Mouse (Mus musculus) olfactory bulb, adult 2 months (tissue): Measurements from ENCODE around the gene Lancl1. TPM values are rescaled to one million over a fixed set of nuclear protein-coding genes. Genes with fewer than 3 reads are reported as not detected.

ENCODE experiments used
- H3K27ac ChIP-seq: fragments of 200-500 bp; 2 replicates; pipeline ENCODE4 v1.5.1; 2012; ENCODE audit warnings: low read depth, low read length; ENCODE audit not compliant: insufficient read depth
- H3K4me1 ChIP-seq: fragments of 200-500 bp; 2 replicates; pipeline ENCODE4 v1.6.1; 2012; ENCODE audit warnings: low read length; ENCODE audit not compliant: control insufficient read depth, insufficient read depth
- H3K4me3 ChIP-seq: fragments of 200-500 bp; 2 replicates; pipeline ENCODE4 v1.5.1; 2012; ENCODE audit warnings: mild to moderate bottlenecking, low read depth, low read length, moderate library complexity; ENCODE audit not compliant: insufficient read depth
- CTCF ChIP-seq: fragments of 200-500 bp; IDR thresholded peaks from 2 replicates; pipeline ENCODE4 v1.5.1; 2012; ENCODE audit warnings: low read depth, mild to moderate bottlenecking, low read length, moderate library complexity; ENCODE audit not compliant: insufficient read depth
- POLR2A ChIP-seq: fragments of 200-500 bp; IDR thresholded peaks from 2 replicates; pipeline ENCODE4 v1.6.1; 2012; ENCODE audit warnings: mild to moderate bottlenecking, low read depth, low read length, moderate library complexity; ENCODE audit not compliant: insufficient read depth
- WGBS: fragments of 180-500 bp; shearing (Covaris S2); methylation state at CpG from one replicate; pipeline ENCODE4 v1.1.7; 2018; 5-methylcytosine and 5-hydroxymethylcytosine counted together
- polyA plus RNA-seq: library from polyadenylated mRNA; stranded (reverse); fragments of >200 nt; gene quantifications from 2 replicates; pipeline ENCODE4 v1.2.4, GENCODE M21; 2012; ENCODE audit warnings: low replicate concordance; ENCODE audit not compliant: missing spikeins, insufficient read depth, insufficient read length

The Lancl1 gene
- polyA plus RNA-seq, result not detected in 2 replicates

- Histone ChIP-seq H3K4me3 (peak within 1 kb of the TSS; percentile 94), H3K27ac (peak within 1 kb of the TSS; percentile 62), H3K4me1 (peaks cover 8% of the 10 kb centered on the region)
- TF ChIP-seq CTCF (no peak), POLR2A (peak; percentile 65; the same call in 1 of the 2 replicates)
- WGBS, result under 1% methylated on average over 47 of the region's 47 CpGs
These were observed at the start of gene Lancl1 for GRCm38 (mm10) chr1:67038246-67038987. Lancl1 (minus strand) TSS chr1:67038872.

GRCm38 (mm10) chr1:67079146-67079545, 40.5 kb upstream of the Lancl1 start:
- no peak overlapping the region for H3K4me3 ChIP-seq
- TF ChIP-seq CTCF (no peak), POLR2A (no peak)
- no peak overlapping the region for H3K27ac ChIP-seq
- no peaks in the 10 kb centered on the region for H3K4me1 ChIP-seq
- WGBS, result 81% methylated on average over 7 of the region's 7 CpGs

GRCm38 (mm10) chr1:67078666-67079065, 40.0 kb upstream of the Lancl1 start:
- Histone ChIP-seq H3K4me1 (no peaks in the 10 kb centered on the region), H3K27ac (no peak overlapping the region), H3K4me3 (no peak overlapping the region)
- WGBS, result 82% methylated on average over 2 of the region's 2 CpGs
- TF ChIP-seq CTCF (no peak), POLR2A (no peak)

DNA sequence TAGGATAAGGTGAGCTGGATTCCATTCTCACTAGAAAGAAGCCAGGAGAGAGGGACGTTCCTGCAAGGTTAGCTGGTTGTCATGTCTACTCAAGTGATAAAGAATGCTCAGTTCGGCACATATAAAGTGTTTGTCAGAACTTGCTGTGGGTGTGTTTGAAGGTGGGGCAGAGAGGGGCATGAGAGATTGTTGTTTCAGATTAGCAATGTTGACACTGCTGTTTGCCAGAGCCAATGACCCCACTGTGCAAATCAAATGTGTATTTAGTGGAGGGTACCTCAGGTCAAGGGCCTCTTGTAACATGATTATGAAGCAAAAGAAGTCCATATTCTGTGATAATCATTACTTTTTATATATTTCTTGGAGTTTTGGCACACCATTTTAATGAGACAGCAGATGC, 39.1 kb upstream of the Lancl1 start:
- no peak overlapping the region for H3K4me3 ChIP-seq

DNA sequence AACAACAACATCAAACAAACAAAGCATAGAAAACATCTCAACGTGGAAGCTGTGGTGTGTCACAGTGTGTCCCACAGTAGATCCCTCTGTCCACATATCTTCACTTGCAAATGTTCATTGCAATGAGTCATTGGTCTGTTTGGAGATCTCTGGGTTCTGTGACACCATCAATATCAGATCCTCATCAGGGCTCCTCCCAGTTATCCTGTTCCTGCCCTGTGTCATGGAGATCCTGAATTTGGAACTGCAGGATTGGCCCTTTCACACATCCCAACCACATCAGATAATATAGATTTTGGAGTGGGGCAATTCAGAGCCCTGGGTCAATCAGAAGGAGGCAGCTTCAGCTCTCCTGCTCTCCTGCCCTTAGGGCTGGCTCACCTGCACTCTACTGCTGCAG, 28.9 kb upstream of the Lancl1 start:
- peaks cover 4% of the 10 kb centered on the region; the same call in 1 of the 2 replicates for H3K4me1 ChIP-seq
- no peak overlapping the region for H3K27ac ChIP-seq
- TF ChIP-seq POLR2A (no peak), CTCF (no peak)
- WGBS, result 52% methylated on average over 1 of the region's 1 CpGs
- no peak overlapping the region for H3K4me3 ChIP-seq

More for the DNA sequence above, 39.1 kb upstream of the Lancl1 start:
- no peaks in the 10 kb centered on the region for H3K4me1 ChIP-seq
- WGBS, result 85% methylated on average over 2 of the region's 2 CpGs
- TF ChIP-seq CTCF (no peak), POLR2A (no peak)
- no peak overlapping the region for H3K27ac ChIP-seq

DNA sequence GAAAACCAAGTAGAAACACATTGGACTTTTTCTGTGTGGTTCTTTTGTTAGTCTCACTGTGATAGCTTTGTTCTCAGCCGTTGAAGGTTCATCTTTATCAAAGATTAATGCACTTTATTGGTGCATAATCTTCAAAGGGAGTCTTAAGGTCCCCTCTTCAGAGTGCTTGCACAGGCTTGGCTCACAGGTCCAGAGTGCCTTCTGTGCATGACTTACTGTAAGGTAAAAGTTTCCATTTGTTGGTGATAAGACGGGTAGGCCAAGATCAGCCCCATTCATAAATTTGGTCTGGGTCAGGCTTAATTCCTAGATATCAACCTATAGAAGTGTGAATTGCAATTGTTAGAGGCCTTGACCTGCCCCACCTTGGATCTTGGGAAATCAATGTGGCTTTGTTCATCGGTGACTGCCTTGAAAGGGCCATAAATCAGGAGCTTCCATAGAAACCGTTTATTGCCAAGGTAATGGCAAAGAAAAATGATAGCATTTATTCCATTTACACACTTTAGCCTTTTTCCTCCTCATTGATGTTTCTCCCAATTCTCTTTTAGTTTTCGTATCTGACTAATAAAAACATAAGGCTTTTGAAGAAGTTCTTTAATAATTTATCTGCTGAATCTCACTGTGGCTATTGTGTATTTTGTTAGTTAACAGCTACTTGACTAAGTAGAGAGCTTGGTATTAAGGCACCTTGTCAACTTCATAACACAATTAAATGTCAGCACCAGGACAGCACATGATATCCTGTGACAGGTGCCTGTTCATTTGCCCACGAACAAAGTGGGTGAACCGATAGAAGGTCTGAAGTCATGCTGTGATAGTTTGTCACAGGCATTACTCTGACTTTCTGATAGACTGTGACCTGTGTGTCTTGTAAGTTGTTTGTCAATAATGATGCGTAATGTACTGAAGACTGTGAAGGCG, 26.9 kb upstream of the Lancl1 start:
- no peak overlapping the region for H3K27ac ChIP-seq

GRCm38 (mm10) chr1:67061456-67062085, 22.9 kb upstream of the Lancl1 start:
- Histone ChIP-seq H3K4me3 (no peak overlapping the region), H3K4me1 (no peaks in the 10 kb centered on the region), H3K27ac (no peak overlapping the region)
- TF ChIP-seq CTCF (no peak), POLR2A (no peak)
- 11% methylated on average over 7 of the region's 7 CpGs for WGBS

More for the DNA sequence above, 26.9 kb upstream of the Lancl1 start:
- TF ChIP-seq POLR2A (no peak), CTCF (no peak)
- peaks cover 4% of the 10 kb centered on the region; the same call in 1 of the 2 replicates for H3K4me1 ChIP-seq
- no peak overlapping the region for H3K4me3 ChIP-seq
- 91% methylated on average over 9 of the region's 9 CpGs for WGBS

- TF ChIP-seq CTCF (no peak), POLR2A (no peak)
- no peak overlapping the region for H3K4me3 ChIP-seq
- no peaks in the 10 kb centered on the region for H3K4me1 ChIP-seq
- H3K27ac ChIP-seq, result no peak overlapping the region
- 87% methylated on average over 7 of the region's 7 CpGs for WGBS
These were observed 17.1 kb upstream of the Lancl1 start for GRCm38 (mm10) chr1:67055816-67056215.

DNA sequence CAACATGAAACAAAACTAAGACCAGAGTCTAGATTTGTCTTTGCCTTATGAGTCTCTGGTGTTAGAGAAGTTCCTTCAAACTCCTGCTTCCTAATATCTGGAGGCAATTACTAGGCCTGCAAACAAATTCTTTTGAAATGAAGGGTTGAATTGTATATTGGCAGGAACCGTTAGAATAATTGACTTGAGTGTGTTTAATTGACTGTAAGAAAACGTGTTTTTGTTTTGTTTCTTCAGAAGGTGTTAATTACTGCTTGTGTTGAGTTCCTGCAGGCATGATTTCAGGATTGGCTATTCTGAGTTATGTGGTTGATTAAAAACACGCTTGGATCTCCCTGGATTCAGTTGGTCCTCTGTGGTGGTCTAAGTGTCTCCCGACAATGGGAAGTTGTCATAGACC, 14.0 kb upstream of the Lancl1 start:
- 24% methylated on average over 4 of the region's 4 CpGs for WGBS
- H3K4me3 ChIP-seq, result no peak overlapping the region
- no peaks in the 10 kb centered on the region for H3K4me1 ChIP-seq
- no peak overlapping the region for H3K27ac ChIP-seq
- TF ChIP-seq POLR2A (no peak), CTCF (no peak)
